Mouse (Mus musculus): ENCODE measurements around the gene Tacc2.

DNA sequence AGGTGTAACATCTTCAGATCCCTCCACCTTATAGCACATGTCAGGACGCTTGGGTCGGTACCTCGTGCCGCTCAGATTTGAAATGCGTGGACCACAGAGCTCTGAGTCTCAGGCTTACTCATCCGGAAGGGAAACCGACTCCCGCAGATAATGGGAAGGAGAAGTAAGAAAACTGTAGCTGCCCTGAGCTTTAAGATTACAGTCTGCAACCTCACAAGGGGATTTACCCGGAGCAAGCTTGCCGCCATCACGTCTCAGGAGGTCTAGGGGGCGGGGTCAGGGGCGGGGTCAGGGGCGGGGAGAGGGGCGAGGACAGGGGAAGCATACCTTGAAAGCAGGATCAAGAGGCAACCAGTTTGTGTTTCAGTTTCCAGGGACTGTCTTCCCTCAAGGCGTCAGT lies 235.2 kb downstream of the Tacc2 start:
- no peak for TF ChIP-seq CTCF (IDR thresholded peaks at IDR 0.05; ENCODE audit: low read depth)
- TF ChIP-seq EP300 (IDR thresholded peaks at IDR 0.05; ENCODE audit: low read depth) = no peak
